Mouse (Mus musculus): ENCODE results near the gene Carmil2. TPM values are rescaled to one million over a fixed set of nuclear protein-coding genes. Genes with fewer than 3 reads are reported as not detected.

Carmil2 gene
- total RNA-seq (2021), result 1 to 10 TPM; 2.0 to 2.9 TPM
- long read RNA-seq, experiment 1, partial matches to known transcripts, result 1 of 1 reads
- long read RNA-seq, experiment 1, other reads (novel, unspliced or antisense), result 0 of 1 reads
- long read RNA-seq, experiment 2, partial matches to known transcripts, result 4 of 5 reads
- long read RNA-seq, experiment 2, other reads (novel, unspliced or antisense), result 1 of 5 reads

DNA sequence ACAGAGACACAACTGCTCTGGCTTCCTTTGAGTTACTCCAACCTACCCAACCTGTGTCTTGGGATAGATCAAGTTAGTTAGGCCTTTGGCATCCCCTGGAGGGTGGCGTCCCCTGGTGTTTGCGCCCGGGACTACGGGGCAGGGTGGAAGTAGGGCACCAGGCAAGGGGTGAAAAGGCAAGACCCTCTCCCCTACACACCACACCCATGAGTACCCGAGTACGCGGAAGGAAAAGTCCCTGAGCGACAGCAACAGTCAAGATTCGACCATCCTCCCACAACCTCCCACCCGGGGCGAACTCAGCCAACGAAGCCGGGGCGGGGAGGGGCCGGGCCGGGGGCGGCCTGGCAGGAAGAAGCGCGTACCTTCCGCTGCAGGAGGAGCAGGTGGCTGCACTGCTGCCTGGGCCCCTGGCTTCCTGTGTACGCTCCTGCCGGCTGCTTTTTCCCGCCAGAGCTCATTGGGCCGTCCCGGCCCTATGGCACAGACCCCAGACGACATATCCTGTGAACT is at the start of gene Carmil2:
Gene Carmil2 (plus strand): TSS at position 479 of the 513 bp plus-strand sequence.
- peak; percentile 51 to 72 for DNase-seq (ENCODE audit: low spot score in 2 of 2)

DNA sequence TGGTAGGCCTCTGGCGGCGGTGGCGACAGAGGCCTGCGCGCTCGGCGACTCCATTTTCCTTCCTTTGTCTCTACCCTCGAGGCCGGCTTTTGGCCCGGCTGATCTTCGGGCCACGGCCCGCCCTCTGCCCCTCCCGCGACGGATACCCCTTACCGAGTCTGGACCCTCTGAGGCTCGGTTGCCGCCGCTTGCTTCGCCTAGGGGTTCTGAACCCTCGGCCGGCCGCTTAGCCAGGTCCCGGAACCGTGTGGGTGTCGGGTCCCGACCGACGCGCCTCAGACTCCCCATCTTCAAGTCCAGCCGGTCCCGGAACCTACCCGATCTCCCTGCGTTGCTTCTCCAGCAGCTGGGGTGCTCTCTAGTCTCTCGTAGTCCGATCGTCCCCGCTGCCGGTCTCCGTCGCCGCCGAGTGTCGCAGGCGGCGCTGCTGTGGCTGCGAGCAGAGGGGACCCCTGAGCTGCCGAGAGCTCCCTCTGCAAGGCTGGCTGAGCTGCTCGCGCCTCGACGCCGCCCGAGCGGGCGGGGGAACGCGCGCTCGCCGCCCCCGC is 49.0 kb upstream of the Carmil2 start, which contains the start of gene Agrp:
Gene Agrp (minus strand): TSS at position 431 of the 548 bp plus-strand sequence.
- peak; percentile 49 to 51 for DNase-seq (ENCODE audit: low spot score in 2 of 2)

DNA sequence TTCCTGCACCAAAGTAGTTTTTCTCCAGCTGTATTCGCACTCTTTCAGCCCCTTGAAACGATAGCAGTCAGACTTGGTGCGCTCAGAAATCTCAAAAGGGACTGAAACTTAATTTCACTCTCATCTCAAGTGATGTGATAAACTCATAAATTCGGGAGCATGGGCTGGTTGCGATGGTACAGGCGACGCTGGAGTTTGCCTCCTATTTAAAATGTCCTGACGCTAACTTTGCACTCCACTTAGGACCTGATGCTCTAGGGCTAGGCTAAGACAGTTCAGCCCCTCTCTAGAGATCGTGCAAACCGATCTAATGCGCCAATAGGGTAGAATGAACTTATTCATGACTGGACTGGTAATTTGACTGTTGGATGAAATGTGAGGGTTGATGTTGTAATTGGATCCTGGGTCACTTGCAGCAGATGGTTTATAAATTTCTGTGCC is 48.5 kb upstream of the Carmil2 start:
- DNase-seq (ENCODE audit: low spot score in 2 of 2), result no peak

DNA sequence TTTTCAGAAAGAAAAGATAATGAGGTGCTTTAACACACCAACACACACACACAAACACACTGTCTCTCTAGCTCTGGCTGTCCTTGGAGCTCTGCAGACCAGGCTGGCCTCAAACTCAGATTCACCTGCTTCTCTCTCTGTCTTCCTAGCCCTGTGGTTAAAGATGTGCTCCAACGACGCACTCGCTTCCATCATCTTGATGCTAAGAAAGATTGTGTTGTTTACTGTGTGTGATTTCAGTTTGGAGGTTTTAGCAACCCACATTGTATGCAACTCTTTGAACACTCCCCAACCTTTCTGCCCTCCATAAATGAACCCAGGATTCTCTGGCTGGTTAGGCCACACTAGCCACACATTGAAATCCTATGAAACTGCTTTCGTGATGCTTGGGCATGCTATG is 47.6 kb upstream of the Carmil2 start:
- no peak for DNase-seq (ENCODE audit: low spot score in 2 of 2)

DNA sequence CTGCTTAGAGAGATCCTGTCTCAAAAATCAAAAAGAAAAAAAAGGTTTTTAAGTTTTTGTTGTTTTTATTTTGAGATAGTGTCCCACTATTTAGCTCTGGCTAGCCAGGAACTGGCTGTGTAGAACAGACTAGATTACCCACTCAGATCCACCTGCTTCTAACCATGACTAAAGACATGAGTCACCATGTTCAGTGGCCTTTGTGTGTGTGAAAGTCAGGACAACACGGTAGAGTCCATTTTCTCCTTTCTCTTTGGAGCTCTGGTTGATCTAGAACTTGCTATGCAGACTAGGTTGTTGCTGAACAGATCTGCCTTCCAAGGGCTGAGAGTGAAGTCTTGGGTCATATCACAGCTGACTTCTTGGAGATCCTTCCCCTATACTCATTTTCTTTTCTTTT is 46.2 kb upstream of the Carmil2 start:
- DNase-seq (ENCODE audit: low spot score in 2 of 2), result no peak

DNA sequence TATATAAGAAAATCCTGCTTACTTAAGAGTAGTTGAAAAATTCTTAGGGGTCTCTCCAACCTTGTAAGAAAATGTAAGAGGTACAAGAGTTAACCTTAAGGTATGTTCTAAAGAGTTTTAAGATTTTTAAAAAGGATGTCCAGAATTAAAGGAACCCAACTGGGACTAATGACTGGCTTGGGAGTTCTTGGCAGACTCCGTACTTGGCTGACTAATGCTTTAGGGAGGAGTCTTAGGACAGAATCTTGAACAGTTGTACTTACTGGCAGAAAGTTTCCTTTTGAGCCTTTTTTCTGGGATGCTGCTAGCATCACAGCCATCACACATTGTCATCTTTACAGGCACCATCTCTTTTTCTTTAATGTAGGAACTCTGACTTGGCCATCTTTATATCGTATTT is 45.6 kb upstream of the Carmil2 start:
- no peak for DNase-seq (ENCODE audit: low spot score in 2 of 2)

DNA sequence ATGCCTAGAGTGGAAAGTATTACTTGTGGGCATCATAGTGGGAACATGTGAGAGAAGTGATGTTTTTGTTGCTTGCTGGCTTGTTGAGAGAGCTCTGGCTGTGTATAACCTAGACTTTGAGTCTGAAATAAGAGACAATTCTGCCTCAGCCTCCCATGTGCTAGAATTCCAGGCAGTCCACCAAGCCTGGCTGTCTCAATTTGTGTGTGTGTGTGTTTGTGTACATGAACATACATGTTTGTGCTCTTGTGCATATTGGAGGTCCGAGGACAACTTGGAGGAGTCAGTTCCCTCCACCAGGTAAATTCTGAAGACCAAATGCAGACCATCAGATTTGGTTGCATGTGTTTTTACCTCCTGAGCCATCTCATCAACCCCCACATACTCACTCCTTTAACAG is 40.9 kb upstream of the Carmil2 start:
- no peak for DNase-seq (ENCODE audit: low spot score in 2 of 2)

DNA sequence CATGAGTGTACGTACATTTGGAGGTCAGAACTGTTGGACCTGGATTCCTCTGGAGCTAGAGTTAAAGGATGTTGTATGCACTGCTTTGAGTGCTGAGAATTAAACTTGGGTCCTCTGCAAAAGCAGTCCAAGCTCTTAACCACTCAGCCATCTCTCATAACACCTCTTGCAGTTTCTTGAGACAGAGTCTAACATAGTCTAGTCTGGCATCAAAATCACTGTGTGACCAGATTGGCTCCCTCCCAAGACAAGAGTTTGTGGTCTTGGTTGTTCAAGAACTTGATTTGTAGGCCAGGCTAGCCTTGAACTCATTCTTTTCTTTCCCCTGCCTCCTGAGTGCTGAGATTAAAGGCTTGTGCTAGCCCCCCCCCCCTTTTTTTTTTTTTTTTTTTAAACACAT is 37.1 kb upstream of the Carmil2 start:
- DNase-seq (ENCODE audit: low spot score in 2 of 2), result no peak

DNA sequence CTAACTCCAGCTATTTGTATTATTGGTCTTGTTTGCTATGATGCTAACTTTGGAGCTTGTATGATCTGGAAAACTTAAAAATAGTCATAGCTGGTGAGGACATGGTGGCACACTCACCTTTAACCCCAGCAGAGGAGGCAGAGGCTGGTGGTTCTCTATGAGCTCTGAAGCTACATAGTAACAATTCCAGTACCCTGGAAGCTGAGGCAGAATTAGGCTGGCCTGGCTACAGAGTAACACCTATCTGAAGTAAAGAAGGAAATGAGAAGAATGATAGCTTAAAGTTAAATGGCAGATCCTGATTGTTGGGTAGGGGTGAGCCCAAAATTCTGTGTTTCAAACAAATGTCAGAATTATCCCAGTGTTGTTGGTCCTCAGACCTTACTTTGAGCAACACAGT is 28.4 kb upstream of the Carmil2 start:
- no peak for DNase-seq (ENCODE audit: low spot score in 2 of 2)

DNA sequence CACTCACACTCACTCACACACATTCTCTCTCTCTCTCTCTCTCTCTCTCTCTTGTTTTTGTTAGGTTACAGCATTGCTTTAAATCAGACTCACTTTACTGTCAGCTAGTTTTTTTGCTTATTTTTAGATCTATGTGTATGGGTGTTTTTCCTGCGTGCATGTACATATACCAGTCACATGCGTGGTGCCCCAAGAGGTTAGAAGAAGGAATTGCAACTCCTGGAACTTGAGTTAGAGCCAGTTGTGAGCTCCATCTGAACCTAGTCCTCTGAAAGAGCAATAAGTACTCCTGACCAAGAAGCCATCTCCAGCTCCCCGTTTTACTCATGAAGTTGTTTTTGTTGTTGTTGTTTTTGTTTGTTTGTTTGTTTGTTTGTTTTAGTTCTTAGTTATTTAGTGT is 24.9 kb upstream of the Carmil2 start:
- no peak for DNase-seq (ENCODE audit: low spot score in 2 of 2)

DNA sequence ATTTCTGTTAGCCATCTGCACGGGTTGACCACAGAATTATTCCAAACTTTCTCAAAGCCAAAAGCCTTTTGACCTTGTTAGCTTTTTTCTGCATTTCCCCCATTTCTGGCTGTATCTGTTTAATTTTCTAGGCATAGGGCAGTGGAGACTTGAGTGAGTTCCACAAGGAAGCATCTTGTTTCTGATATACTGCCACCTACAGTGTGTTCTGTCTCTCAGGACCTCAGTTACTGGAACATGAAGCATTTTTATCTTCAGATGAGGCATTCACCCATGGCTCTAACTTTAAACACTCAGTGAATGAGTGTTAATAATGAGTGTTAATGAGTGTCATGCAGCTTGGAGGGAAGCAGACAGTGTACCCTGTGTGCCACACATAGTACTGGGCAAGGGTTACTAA is 8.2 kb upstream of the Carmil2 start:
- no peak for DNase-seq (ENCODE audit: low spot score in 2 of 2)

DNA sequence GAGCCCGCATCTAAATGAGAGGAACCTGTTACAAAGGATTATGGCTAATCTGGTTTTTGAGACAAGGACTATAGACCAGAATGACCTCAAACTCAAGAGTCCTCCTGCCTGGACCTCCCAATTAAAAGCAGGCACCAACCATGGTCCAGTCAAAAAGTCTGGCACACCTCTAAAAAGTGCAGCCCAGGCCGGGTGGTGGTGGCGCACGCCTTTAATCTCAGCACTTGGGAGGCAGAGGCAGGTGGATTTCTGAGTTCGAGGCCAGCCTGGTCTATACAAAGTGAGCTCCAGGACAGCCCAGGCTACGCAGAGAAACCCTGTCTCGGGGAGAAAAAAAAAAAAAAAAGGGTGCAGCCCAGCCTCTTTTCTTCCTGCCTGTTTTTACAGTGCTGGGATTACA is 749 bp upstream of the Carmil2 start:
- no peak for DNase-seq (ENCODE audit: low spot score in 2 of 2)

DNA sequence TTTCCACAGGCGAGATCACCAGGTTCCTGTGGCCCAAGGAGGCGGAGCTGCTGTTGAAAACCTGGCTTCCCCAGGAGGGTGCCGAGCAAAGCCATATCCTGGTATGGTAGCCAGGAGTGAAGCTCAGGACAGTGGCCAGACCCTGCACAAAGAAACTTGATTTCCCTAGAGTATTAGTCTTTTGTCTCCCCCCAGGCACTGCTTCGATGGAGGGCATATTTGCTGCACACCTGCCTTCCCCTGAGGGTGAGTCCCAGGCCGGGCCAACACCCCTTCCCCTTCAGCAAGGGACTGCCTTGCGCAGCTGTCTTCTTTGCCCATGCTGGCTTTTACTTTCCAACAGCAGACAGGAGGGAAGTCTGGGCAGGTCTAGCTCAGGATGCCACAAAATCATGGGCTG is 477 bp downstream of the Carmil2 start:
- DNase-seq (ENCODE audit: low spot score in 2 of 2), result no peak

DNA sequence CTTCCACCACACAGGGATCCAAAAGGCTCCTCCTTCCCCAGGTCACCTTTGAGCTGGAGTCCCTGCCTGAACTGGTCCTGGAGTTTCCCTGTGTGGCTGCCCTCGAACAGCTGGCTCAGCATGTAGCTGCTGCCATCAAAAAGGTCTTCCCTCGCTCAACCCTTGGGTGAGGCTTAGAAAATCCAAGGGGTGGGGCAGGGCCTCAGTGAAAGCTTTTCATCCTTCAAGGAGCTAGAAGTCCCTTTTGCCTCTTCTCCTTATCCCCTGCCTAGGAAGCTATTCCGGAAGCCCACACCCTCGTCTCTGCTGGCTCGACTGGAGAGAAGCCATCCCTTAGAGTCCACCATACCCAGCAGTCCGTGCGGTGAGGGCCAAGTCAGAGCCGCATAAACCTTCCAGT is 1.4 kb downstream of the Carmil2 start:
- no peak for DNase-seq (ENCODE audit: low spot score in 2 of 2)

DNA sequence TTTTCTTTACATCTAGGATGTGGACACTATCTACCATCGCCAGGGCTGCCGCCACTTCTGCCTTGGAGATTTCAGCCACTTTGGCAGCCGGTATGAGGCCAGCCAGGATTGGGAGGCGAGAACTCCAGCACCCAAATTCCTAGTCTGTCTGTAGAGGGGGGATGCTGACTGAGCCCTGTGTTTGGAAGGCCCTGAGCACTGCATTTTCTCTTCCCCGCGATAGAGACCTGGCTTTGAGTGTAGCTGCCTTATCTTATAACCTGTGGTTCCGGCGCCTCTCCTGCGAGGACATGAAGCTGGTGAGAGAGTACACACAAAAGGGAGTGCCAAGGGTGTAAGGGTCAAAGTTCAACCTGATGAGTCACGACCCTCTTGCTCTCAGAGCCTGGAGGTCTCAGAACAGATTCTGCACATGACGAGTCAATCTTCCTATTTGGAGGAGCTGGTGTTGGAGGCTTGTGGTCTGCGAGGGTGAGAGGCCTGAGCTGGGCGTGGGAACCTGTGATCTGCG is 2.2 kb downstream of the Carmil2 start:
- DNase-seq (ENCODE audit: low spot score in 2 of 2), result no peak

DNA sequence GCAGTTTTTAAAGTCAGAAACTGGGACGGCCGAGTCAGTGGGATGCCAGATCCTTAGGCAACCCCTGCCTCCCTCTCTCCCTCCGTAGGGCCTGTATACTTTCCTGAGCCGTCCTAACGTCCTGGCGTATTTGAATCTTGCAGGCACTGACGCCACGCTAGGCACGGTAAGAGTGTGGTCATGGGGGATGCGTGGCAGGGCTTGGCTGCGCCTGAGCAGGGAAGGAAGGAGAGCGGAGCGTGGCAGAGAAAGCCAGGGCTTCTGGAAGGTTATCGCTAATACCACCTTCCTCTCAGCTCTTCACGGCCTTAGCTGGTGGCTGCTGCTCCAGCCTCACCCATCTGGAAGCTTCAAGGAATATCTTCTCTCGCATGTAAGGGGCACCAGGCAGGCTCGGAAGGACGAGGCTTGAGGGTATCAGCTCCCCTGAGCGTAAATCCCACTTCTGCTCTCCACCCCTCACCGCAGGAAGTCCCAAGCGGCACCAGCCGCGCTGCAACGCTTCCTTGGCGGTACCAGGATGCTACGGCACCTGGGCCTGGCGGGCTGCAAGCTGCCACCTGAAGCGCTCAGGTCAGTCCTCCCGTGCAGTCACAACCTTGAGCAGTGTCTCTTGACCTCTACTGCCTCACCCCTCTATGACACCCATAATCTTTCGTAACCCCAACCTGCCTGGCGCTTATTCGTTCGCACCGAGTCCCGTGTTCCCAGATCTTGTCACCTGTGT is 3.3 kb downstream of the Carmil2 start:
- no peak for DNase-seq (ENCODE audit: low spot score in 2 of 2)

DNA sequence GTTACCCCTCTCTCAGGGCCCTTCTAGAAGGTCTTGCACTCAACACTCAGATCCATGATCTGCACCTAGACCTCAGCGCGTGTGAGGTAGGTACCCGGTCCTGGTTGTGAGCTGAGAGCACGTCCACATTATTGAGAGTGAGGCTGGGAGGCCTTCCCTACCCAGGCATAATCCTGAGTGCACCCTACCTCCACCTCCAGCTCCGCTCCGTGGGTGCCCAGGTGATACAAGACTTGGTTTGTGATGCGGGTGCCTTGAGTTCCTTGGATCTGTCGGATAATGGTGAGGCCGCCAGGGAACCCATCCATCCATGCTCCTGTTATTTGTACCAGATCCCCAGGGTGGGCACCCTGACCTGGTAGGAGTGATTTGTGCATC is 3.9 kb downstream of the Carmil2 start:
- no peak for DNase-seq (ENCODE audit: low spot score in 2 of 2)

DNA sequence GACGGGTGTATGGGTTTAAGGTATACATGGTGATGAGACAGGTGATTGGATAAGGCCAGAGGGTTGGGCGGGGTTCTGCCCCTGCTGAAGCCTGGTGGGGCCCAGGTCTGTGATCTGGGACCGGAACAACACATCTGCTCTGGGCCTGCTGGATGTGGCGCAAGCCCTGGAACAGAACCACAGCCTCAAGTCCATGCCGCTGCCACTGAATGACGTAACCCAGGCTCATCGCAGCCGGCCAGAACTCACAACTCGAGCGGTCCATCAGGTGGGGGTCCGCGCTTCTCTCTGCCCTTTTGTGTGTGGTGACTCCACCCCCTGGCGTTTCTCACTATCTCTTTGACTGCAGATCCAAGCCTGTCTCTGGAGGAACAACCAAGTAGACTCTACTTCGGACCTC is 4.9 kb downstream of the Carmil2 start:
- DNase-seq (ENCODE audit: low spot score in 2 of 2), result no peak

DNA sequence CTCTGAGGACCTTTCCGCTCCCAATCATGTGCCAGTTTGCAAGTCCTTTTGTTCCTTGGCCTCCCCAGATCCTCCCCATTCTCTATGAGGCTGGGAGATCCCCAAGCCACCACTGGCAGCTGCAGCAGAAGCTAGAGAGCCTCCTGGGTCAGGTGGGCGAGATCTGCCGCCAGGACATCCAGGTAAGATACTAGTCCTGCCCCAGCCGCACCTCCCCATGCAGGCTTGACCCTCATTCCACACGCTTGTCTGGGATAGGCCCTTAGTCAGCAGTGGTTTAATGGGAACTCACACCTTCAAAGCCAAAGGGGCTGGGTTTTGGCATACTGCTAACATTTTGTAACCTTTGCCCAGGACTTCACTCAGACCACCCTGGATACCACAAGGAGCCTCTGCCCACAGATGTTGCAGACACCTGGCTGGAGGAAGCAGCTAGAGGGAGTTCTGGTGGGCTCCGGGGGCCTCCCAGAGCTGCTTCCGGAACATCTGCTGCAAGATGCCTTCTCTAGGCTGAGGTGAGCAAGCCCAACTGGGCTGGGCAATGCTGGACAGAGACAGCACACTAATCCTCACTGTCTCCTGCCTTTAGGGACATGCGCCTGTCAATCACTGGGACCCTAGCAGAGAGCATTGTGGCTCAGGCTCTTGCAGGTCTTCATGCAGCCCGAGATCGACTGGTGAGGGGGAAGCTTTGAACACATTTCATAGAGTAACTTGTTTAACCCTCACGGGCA is 6.5 kb downstream of the Carmil2 start:
- no peak for DNase-seq (ENCODE audit: low spot score in 2 of 2)

DNA sequence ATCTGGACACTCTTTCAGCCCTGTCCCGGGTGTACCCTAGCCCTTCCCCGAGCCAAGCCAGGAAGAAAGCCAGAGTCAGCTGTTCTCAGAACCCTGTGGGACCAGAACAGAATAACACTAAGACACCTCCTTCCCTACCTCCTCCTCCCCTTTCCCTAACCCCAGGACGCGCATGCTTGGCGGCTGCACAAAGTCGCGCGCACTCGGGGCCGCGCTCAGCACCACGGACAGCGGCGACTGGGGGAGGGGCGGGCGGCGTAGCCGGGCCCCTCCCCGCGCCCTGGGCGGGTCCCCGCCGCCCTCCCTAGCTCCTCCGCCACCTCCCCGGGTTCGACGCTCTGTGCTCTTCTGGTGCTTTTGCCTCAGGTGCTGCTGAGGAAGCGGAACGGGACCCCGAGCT is 7.6 kb downstream of the Carmil2 start:
- DNase-seq (ENCODE audit: low spot score in 2 of 2), result peak; percentile 67 to 78

DNA sequence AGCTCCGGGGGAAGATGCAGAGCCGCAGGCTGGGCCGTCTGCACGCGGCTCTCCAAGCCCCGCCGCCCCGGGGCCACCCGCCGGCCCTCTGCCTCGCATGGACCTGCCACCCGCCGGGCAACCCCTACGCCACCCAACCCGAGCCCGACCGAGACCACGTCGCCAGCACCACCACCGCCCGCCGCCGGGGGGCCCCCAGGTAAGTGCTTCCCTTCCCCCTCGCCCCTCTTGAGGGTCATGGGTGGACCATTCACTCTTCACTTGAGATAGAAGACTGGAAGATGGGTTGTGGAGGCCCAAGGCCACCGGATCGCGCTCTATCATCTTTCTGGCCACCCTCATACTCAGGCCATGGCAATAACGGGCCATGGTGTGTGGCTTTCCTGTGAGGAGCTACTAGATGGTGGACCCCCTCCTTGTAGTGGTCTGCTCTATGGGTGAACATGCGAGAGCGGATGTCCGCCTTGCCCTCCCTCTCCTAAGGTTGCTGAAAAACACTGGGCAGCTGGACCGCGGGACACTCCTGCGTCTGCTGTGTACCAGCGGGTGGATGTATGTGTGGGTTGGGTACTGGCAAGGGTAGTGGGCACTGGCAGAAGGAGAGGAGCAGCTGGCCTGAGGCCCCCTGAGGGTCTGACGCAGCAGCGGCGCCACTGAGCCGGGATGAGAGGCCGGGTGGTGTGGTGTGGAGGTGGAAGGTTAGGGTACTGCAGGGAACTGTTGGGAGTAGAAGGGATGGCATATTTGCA is 8.2 kb downstream of the Carmil2 start:
- DNase-seq (ENCODE audit: low spot score in 2 of 2), result no peak

All from adrenal gland, adult 18-20 months (tissue).